Mouse (Mus musculus): ENCODE measurements around the gene Acss1. TPM values are rescaled to one million over a fixed set of nuclear protein-coding genes. Genes with fewer than 3 reads are reported as not detected.

The Acss1 gene
- total and polyA plus RNA-seq, 2 experiments = 0.29 to 0.83 TPM

DNA sequence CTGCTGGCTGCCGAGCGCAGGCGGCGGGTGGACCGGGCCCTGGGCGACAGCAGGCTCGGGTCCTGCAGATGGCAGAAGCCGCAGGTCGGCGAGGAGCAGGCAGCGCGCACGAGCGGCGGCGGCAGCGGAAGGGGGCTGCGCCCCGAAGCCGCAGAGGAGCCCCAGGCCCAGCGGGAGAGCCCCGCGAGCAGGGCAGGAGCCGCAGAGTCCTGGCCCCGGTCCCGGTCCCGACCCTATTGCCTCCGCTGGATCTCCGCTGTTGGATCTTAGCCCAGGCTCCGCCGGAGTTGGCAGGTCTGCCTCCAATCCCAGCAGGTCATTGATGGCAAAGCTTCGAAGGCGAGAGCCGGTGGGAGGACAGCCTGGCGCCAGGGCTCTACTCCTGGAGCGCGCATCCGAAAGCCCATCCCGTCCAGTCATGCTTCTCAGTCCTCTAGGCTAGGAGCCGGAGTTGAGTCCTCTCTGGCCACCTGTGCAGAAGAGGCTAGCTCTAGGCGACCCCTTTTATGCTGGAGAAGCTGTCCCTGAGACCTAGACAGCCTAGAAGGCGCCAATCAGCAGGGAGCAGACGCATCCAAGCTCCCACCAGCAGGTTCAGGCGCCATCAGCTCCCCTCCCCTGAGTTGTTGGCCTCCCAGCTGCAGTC, 20.4 kb upstream of the Acss1 start:
- DNase-seq (ENCODE audit: extremely low read depth, low read depth, low spot score) = no peak
- Histone ChIP-seq H3K36me3 (ENCODE audit: control insufficient read depth, insufficient read depth, low read length) (no peaks in the 10 kb centered on the region), H3K27me3 (ENCODE audit: control insufficient read depth, insufficient read depth, low read length) (peaks cover 13% of the 10 kb centered on the region; the same call in 1 of the 2 replicates), H3K79me2 (ENCODE audit: control insufficient read depth, insufficient read depth, low read length) (no peaks in the 10 kb centered on the region), H3K4me1 (ENCODE audit: control insufficient read depth, insufficient read depth, low read length) (no peaks in the 10 kb centered on the region), H3K27ac (replicated peaks; ENCODE audit: insufficient read depth, low read depth, low read length) (no peak overlapping the region), H3K4me3 (ENCODE audit: insufficient read depth, low read depth, low read length) (no peak overlapping the region), H3K9ac (ENCODE audit: low read depth, low read length) (no peak overlapping the region)
- WGBS = 2% methylated on average over 44 of the region's 44 CpGs
- no peak for TF ChIP-seq POLR2A (IDR thresholded peaks at IDR 0.05; ENCODE audit: extremely low read depth, insufficient read depth, low read length)
- TF ChIP-seq CTCF (IDR thresholded peaks at IDR 0.05; ENCODE audit: low read depth, low read length) = no peak

DNA sequence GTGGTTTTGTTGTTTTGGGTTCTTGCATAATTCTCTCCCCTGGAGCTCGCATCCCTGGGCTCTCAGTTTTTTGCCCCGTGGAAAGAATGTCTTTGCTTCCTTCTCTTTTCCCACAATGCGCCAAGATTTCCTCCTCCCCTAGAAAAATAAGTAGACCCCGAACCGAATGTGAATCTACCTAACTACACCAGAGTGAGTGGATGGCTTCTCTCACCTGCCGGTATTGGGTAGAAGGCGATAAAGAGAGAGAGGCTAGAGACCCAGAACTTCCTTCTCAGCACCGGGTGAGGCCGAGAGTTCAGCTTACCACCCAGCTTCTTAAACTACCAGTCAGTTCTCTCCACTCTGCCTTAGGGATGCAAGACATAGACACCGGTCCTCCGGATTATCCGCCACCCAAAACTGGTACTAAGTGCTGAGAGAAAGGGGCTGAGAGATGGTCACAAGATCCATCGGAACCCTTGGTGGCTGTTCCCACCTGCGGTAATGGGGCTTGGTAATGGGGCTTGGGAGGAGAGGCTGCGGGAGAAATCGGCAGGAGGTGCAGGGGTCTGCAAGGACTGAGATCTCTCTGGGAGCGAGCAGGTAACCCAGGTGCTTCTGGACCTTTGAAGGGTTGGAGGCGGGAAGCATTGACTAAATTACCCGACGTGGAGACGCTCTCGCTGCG, 19.7 kb upstream of the Acss1 start:
- H3K27me3 ChIP-seq (ENCODE audit: control insufficient read depth, insufficient read depth, low read length) = peaks cover 13% of the 10 kb centered on the region; the same call in 1 of the 2 replicates
- no peaks in the 10 kb centered on the region for H3K79me2 ChIP-seq (ENCODE audit: control insufficient read depth, insufficient read depth, low read length)
- no peak overlapping the region for H3K9ac ChIP-seq (ENCODE audit: low read depth, low read length)
- H3K36me3 ChIP-seq (ENCODE audit: control insufficient read depth, insufficient read depth, low read length) = no peaks in the 10 kb centered on the region
- no peak for DNase-seq (ENCODE audit: extremely low read depth, low read depth, low spot score)
- TF ChIP-seq POLR2A (IDR thresholded peaks at IDR 0.05; ENCODE audit: extremely low read depth, insufficient read depth, low read length) (no peak), CTCF (IDR thresholded peaks at IDR 0.05; ENCODE audit: low read depth, low read length) (no peak)
- no peaks in the 10 kb centered on the region for H3K4me1 ChIP-seq (ENCODE audit: control insufficient read depth, insufficient read depth, low read length)
- H3K27ac ChIP-seq (replicated peaks; ENCODE audit: insufficient read depth, low read depth, low read length) = no peak overlapping the region
- no peak overlapping the region for H3K4me3 ChIP-seq (ENCODE audit: insufficient read depth, low read depth, low read length)
- WGBS = 5% methylated on average over 23 of the region's 23 CpGs

DNA sequence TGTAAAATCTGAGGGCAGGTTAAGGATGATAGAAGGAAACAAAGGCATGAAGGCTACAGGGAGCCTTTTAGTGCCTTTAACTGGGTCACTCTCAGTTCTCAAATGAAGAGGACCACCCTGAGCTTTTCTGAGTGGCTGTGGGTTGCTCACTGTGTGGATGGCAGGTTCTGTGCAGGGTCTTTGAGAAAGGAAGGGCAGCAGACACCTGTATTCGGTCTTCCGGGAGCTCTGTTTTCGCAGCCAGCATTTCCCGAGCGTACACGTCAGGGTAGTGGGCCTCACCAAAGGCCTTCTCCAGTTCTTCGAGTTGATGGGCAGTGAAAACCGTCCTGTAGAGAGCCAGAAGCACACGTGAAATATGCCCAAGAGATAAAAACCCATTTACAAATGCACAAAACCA, 17.1 kb upstream of the Acss1 start:
- no peak for TF ChIP-seq POLR2A (IDR thresholded peaks at IDR 0.05; ENCODE audit: extremely low read depth, insufficient read depth, low read length)
- TF ChIP-seq CTCF (IDR thresholded peaks at IDR 0.05; ENCODE audit: low read depth, low read length) = no peak
- Histone ChIP-seq H3K4me1 (ENCODE audit: control insufficient read depth, insufficient read depth, low read length) (no peaks in the 10 kb centered on the region), H3K27me3 (ENCODE audit: control insufficient read depth, insufficient read depth, low read length) (peaks cover 9% of the 10 kb centered on the region; the same call in 1 of the 2 replicates), H3K4me3 (ENCODE audit: insufficient read depth, low read depth, low read length) (no peak overlapping the region), H3K36me3 (ENCODE audit: control insufficient read depth, insufficient read depth, low read length) (no peaks in the 10 kb centered on the region), H3K9ac (ENCODE audit: low read depth, low read length) (no peak overlapping the region), H3K27ac (replicated peaks; ENCODE audit: insufficient read depth, low read depth, low read length) (no peak overlapping the region), H3K79me2 (ENCODE audit: control insufficient read depth, insufficient read depth, low read length) (no peaks in the 10 kb centered on the region)
- DNase-seq (ENCODE audit: extremely low read depth, low read depth, low spot score) = no peak
- 90% methylated on average over 9 of the region's 9 CpGs for WGBS

- no peaks in the 10 kb centered on the region for H3K4me1 ChIP-seq (ENCODE audit: control insufficient read depth, insufficient read depth, low read length)
- no peak for TF ChIP-seq POLR2A (IDR thresholded peaks at IDR 0.05; ENCODE audit: extremely low read depth, insufficient read depth, low read length)
- no peak for TF ChIP-seq CTCF (IDR thresholded peaks at IDR 0.05; ENCODE audit: low read depth, low read length)
- 88% methylated on average over 12 of the region's 12 CpGs for WGBS
- H3K27ac ChIP-seq (replicated peaks; ENCODE audit: insufficient read depth, low read depth, low read length) = no peak overlapping the region
- no peak overlapping the region for H3K4me3 ChIP-seq (ENCODE audit: insufficient read depth, low read depth, low read length)
- no peaks in the 10 kb centered on the region for H3K79me2 ChIP-seq (ENCODE audit: control insufficient read depth, insufficient read depth, low read length)
- no peak overlapping the region for H3K9ac ChIP-seq (ENCODE audit: low read depth, low read length)
- no peaks in the 10 kb centered on the region for H3K36me3 ChIP-seq (ENCODE audit: control insufficient read depth, insufficient read depth, low read length)
- no peak for DNase-seq (ENCODE audit: extremely low read depth, low read depth, low spot score)
- H3K27me3 ChIP-seq (ENCODE audit: control insufficient read depth, insufficient read depth, low read length) = peaks cover 9% of the 10 kb centered on the region; the same call in 1 of the 2 replicates
Observed at GRCm38 (mm10) chr2:150684451-150684850, 16.2 kb upstream of the Acss1 start.

DNA sequence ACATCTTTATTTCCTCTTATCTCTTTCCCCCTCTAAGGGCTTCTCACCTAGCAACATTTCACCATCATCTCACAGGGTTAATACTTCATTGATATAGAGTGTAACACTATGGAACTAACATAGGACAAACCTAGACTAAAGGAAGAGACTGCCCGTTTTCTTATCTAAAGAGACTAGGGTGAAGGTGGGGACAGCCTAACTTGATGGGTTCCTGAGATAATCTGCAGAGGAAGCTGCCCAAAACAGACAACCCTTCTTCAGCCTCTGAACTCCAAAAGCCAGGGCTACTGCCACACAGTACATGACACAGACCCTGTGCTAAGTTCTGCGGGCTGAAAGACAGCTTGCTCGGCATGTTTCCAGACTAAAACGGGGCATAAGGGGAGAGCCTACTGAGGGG, 13.3 kb upstream of the Acss1 start:
- Histone ChIP-seq H3K4me3 (ENCODE audit: insufficient read depth, low read depth, low read length) (no peak overlapping the region), H3K27ac (replicated peaks; ENCODE audit: insufficient read depth, low read depth, low read length) (no peak overlapping the region), H3K27me3 (ENCODE audit: control insufficient read depth, insufficient read depth, low read length) (no peaks in the 10 kb centered on the region), H3K36me3 (ENCODE audit: control insufficient read depth, insufficient read depth, low read length) (no peaks in the 10 kb centered on the region), H3K4me1 (ENCODE audit: control insufficient read depth, insufficient read depth, low read length) (no peaks in the 10 kb centered on the region), H3K79me2 (ENCODE audit: control insufficient read depth, insufficient read depth, low read length) (no peaks in the 10 kb centered on the region), H3K9ac (ENCODE audit: low read depth, low read length) (no peak overlapping the region)
- no peak for DNase-seq (ENCODE audit: extremely low read depth, low read depth, low spot score)
- WGBS = 43% methylated on average over 4 of the region's 4 CpGs
- TF ChIP-seq CTCF (IDR thresholded peaks at IDR 0.05; ENCODE audit: low read depth, low read length) (no peak), POLR2A (IDR thresholded peaks at IDR 0.05; ENCODE audit: extremely low read depth, insufficient read depth, low read length) (no peak)

DNA sequence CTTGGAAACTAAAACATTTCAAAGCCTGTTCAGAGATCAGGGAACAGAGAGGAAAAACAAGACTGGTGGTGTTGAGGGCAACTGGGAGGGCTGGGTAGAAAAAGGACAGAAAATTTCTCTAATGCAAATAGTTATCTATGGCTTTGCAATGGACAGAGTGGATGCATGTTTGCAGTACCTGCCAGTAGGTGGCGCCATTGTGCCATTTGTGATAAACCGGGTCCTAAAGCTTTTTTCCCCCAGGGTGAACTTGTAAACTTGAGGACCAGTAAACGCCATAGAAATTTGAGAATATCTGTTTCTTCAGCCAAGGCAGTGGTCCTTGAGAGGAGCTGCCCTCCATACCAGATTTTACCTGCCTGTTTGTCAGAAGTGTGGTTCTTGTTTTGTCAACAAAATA, 10.1 kb upstream of the Acss1 start:
- TF ChIP-seq CTCF (IDR thresholded peaks at IDR 0.05; ENCODE audit: low read depth, low read length) = peak; percentile 75
- TF ChIP-seq POLR2A (IDR thresholded peaks at IDR 0.05; ENCODE audit: extremely low read depth, insufficient read depth, low read length) = no peak
- peak; percentile 31 for DNase-seq (ENCODE audit: extremely low read depth, low read depth, low spot score)

More for the DNA sequence above, 10.1 kb upstream of the Acss1 start:
- Histone ChIP-seq H3K4me3 (ENCODE audit: insufficient read depth, low read depth, low read length) (no peak overlapping the region), H3K27me3 (ENCODE audit: control insufficient read depth, insufficient read depth, low read length) (no peaks in the 10 kb centered on the region), H3K9ac (ENCODE audit: low read depth, low read length) (no peak overlapping the region), H3K36me3 (ENCODE audit: control insufficient read depth, insufficient read depth, low read length) (no peaks in the 10 kb centered on the region), H3K27ac (replicated peaks; ENCODE audit: insufficient read depth, low read depth, low read length) (no peak overlapping the region), H3K79me2 (ENCODE audit: control insufficient read depth, insufficient read depth, low read length) (no peaks in the 10 kb centered on the region), H3K4me1 (ENCODE audit: control insufficient read depth, insufficient read depth, low read length) (no peaks in the 10 kb centered on the region)
- WGBS = 1% methylated on average over 3 of the region's 3 CpGs

Data from liver, adult 2 months (tissue).